Mouse (Mus musculus): ENCODE measurements around the gene Elmo2. TPM values are rescaled to one million over a fixed set of nuclear protein-coding genes. Genes with fewer than 3 reads are reported as not detected.

Elmo2 gene
- total RNA-seq, 2 experiments from 2014 or later, result 171 to 173 TPM

DNA sequence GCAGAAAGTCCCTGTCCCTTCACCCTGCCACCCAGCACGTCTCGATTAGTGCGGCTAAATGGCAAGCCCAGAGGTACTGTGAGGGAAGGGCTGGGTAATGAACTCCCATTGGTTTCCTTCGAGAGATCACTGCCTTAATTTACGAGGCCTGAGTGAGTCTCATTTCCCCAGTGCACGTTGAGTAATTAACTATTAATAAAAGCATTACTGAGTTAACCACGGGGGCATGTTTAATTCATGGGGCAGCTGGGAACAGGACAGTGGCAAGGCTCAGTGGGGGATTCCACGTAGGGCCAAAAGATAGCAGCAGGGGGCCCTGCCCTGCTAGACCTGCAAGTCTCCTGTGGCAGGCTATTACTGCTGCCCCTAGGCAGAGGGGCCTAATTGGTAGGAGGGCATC is 55.0 kb downstream of the Elmo2 start:
- no peak for DNase-seq (ENCODE audit: low spot score in 2 of 2)
- intact Hi-C loops (cut with DNase I), result no loop called here

DNA sequence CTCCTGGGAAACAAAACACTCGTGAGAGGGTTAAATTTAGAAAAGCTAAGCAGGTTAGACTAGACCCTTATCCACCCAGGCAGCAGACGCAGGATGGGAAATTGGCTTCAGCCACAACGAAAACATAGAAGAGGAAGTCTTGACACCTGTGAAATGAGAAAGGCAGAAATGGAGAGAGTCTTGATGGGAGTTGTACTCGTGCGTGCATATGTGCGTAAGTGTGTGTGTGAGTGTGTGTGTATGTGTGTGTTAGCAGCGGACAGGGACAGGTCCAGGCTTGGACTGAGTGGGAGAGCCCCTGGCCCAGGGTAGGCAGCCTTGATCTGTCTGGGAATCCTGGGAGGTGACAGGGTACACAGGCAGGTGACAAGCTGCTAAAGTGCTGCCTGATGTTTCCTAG is 55.4 kb downstream of the Elmo2 start:
- intact Hi-C loops (cut with DNase I), result no loop called here
- DNase-seq (ENCODE audit: low spot score in 2 of 2), result no peak

DNA sequence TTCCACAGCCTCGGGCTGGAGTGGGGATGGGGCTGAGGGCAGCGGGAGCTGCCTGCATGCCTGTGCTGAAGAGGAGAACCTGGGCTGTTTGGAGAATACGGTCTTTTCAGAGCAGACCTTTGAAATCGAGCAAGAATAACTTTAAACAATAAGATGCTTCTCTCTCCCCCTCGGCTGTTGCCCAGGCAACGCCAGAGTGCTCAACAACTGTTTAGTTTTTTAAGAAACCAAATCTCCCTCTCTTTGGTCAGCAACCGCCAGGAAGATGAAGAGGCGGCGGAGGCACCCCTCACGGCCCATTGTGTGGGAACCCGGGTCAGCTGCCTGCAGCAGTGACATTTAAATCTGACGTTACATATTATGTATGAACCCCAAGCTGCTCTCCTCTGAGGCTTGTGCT is 59.5 kb downstream of the Elmo2 start:
- intact Hi-C loops (cut with DNase I), result no loop called here
- peak in 1 of 2 experiments; percentile 42 for DNase-seq (ENCODE audit: low spot score in 2 of 2)

DNA sequence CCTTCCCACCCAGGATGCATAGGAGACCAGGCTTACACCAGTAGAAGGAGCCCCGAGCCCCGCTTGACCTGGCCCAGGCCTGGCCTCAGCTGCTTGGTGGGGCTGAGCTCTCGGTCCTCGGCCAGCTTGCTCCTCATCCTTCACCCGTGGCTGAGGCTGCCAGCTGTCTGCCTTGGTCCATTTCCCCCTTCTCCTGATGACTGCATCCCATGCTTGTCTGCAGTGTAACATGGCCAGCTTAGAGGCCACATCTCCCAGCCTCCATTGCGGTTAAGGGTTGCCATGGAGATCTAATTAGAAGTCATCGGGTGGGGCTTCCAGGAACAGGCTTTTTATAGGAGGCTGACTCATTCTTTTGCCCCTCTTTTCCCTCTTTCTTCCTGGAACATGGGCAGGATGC is 62.4 kb downstream of the Elmo2 start:
- DNase-seq (ENCODE audit: low spot score in 2 of 2), result peak in 1 of 2 experiments; percentile 45
- intact Hi-C loops (cut with DNase I), result no loop called here

- no peak for DNase-seq (ENCODE audit: low spot score in 2 of 2)
- intact Hi-C loops (cut with DNase I), result no loop called here
Measured at GRCm38 (mm10) chr2:165262274-165262990, 63.8 kb downstream of the Elmo2 start.

DNA sequence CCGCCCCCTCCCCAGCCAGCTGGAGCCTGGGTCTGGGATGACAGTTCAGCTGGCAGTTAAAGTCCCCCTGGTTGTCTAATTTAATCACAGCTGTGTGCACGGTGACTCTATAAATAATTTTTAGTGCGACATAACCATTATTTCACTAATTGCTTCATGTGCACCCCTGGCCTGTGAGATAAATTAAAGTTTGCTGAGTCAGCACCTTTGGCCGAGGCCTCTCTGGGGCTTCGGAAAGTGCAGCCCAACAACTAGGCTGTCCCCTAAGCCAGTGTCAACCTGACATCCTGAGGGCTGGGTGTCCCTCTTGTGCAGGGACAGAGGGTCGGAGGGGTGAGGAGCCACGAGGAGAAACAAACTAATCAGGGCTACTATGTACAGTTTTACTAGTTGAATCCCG is 66.4 kb downstream of the Elmo2 start:
- intact Hi-C loops (cut with DNase I), result no loop called here
- no peak for DNase-seq (ENCODE audit: low spot score in 2 of 2)

DNA sequence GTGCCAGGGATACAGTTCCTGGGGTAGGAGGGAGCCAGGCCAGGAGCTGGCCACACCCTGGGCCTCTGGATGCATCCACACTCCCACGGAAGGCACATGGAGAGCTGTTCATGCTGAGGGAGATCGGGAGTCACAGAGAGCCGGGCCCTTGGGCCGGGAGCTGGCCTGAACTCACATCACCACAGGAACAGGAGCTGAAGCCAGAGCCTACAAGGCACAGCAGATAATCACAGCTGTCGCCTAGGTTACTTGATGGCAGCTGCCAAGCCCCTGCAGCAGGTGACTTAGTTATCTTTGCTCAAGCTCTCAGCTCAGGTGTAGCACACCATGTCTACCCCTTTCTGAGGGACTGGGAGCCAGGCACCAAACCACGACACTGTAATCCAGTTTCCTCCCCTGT is 68.0 kb downstream of the Elmo2 start:
- DNase-seq (ENCODE audit: low spot score in 2 of 2), result no peak
- intact Hi-C loops (cut with DNase I), result no loop called here

- intact Hi-C loops (cut with DNase I), result loop anchor here (1.0 kb wide), 2 partner anchors 23 to 31 kb away; partner anchors contain the start of gene Cdh22
- DNase-seq (ENCODE audit: low spot score in 2 of 2), result peak; percentile 46 to 92
Measured at GRCm38 (mm10) chr2:165257151-165257834, 69.0 kb downstream of the Elmo2 start.

- DNase-seq (ENCODE audit: low spot score in 2 of 2), result no peak
- intact Hi-C loops (cut with DNase I), result no loop called here
Measured at GRCm38 (mm10) chr2:165256213-165256612, 70.1 kb downstream of the Elmo2 start.

- intact Hi-C loops (cut with DNase I), result no loop called here
- DNase-seq (ENCODE audit: low spot score in 2 of 2), result no peak
Measured at GRCm38 (mm10) chr2:165253867-165254266, 72.4 kb downstream of the Elmo2 start.

DNA sequence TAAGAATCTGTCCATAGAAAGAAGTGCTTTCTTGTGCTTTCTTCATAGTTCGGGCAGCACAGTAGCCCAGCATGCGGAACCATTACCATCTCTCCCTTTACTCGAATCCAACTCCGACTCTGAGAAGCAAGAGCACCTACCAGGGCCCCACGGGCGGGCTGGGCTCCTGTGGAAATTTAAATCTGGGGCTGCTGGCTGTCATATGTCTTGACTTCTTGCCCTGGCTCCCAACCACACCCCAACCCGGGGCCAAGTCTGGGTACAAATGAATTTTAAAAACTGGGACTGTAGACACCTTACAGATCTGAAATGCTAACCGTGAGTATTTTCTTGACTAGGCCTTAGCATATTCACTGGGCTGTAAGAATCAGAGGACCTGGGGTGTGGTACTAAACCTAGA is 73.0 kb downstream of the Elmo2 start:
- intact Hi-C loops (cut with DNase I), result no loop called here
- no peak for DNase-seq (ENCODE audit: low spot score in 2 of 2)

GRCm38 (mm10) chr2:165252801-165253200 is 73.5 kb downstream of the Elmo2 start:
- intact Hi-C loops (cut with DNase I), result no loop called here
- DNase-seq (ENCODE audit: low spot score in 2 of 2), result no peak

GRCm38 (mm10) chr2:165252381-165252780 is 73.9 kb downstream of the Elmo2 start:
- intact Hi-C loops (cut with DNase I), result no loop called here

DNA sequence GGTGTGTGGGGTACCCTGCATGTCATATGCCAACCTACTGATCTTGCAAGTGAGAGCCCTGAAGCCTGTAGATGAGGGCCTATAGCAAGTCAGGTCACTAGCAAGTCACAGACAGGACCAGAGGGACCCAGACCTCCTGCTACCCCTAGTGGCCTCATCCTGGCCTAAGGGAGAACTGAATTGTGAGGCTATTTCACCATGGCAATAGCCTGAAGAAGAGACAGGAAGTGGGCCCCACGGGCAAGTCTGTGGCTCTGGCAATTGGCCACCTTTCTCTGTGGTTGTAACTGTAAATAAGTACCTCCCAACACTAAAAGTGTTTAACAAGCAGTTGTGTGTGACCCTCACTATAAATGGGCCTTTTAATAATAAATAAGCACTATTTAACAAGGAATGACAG is 75.4 kb downstream of the Elmo2 start:
- DNase-seq (ENCODE audit: low spot score in 2 of 2), result no peak
- intact Hi-C loops (cut with DNase I), result no loop called here

More at GRCm38 (mm10) chr2:165252381-165252780, 73.9 kb downstream of the Elmo2 start:
- no peak for DNase-seq (ENCODE audit: low spot score in 2 of 2)

DNA sequence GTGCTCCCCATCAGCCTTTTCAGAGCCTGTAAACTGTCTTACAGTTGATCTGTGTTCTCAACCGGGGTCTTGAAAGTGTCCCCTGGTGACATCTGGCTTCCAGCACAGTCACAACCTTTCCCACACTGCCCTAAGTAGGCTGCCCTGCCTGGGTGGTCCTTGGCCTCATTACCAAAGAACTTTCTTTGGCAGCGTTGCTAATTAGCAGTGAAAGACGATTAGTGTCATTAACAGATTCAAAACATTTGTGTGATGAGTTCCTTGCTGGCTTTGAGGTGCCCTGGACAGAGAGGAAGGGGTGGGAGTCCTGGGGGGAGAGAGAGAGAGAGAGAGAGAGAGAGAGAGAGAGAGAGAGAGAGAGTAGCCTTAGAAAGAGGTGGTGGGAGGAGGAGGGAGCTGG is 77.3 kb downstream of the Elmo2 start:
- intact Hi-C loops (cut with DNase I), result no loop called here
- DNase-seq (ENCODE audit: low spot score in 2 of 2), result no peak

DNA sequence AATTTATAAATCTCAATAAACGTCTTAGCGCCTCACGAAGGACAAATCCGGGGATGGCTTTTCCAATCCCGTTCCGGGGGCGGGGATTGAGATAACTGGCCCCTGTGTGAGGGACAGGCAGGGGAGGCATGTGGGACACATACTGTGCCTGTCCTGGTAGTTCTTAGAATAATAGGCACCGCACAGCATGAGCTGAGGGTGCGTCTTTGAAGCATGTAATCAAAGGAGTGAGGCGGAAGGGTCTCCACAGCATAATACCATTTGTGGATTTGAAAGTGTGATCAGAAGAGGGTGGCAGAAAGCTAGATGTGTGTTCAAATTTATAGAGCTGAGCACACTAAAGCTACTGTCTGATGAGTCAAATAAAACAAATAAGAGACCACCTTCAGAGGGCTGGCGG is 79.9 kb downstream of the Elmo2 start:
- intact Hi-C loops (cut with DNase I), result no loop called here
- DNase-seq (ENCODE audit: low spot score in 2 of 2), result no peak

DNA sequence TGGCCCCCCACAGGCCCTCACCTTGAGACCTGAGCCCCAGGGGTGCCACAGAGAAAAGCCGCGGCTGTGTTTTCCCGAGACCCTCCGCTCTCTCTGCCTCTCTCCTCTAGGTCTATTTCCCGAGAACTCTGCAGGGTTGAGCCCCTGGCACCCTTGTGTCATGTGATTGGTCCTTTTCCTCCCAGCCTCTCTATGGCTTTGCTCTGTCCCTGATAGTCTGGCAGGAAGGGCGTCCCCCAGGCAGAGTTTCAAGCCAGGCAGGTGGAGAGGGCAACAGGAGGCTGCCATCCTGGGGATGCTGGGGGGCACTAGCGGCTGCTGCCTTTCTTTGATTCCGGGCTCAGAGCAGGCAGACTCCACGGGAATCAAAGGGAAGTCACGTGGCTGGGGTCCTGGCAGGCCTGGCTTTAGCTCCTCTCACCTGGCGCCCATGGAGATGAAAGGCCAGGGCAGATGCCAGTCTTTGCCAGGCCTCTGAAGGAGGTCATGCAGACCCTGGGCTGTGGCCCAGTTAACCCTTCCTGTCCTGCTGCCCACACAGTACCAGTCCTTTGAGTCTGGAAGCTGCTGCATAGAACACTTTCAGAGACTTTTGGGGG is 83.1 kb downstream of the Elmo2 start:
- intact Hi-C loops (cut with DNase I), result no loop called here
- no peak for DNase-seq (ENCODE audit: low spot score in 2 of 2)

- no peak for DNase-seq (ENCODE audit: low spot score in 2 of 2)
- intact Hi-C loops (cut with DNase I), result no loop called here
Measured at GRCm38 (mm10) chr2:165242575-165242974, 83.7 kb downstream of the Elmo2 start.

DNA sequence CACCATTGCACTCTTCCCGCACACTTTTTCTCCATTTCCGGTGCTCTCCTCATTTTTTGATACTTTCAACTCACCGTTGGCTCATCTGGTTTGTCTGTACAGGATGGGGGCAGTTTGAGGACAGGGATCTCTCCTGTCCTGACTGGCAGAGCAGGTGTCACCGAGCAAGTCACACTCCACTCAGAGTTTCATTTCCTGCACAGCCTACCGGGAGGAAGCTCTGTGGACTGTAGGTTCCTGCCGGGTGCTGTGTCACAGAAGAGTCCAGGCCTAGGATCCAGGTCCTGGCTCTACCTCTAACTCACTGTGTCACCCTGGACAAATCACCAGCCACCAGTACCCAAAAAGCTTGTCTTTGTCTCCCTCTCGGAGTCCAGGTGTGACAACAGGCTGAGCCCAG is 84.5 kb downstream of the Elmo2 start:
- intact Hi-C loops (cut with DNase I), result no loop called here
- DNase-seq (ENCODE audit: low spot score in 2 of 2), result no peak

GRCm38 (mm10) chr2:165240371-165240770 is 85.9 kb downstream of the Elmo2 start:
- peak in 1 of 2 experiments; percentile 61 for DNase-seq (ENCODE audit: low spot score in 2 of 2)
- intact Hi-C loops (cut with DNase I), result no loop called here

Data from left cerebral cortex, postnatal 25 days (tissue).